Mouse (Mus musculus) B cell, adult (primary cell): Measurements from ENCODE around the gene Haus2. TPM values are rescaled to one million over a fixed set of nuclear protein-coding genes. Genes with fewer than 3 reads are reported as not detected.

ENCODE experiments used
- total RNA-seq: library from RNA; stranded (reverse); gene quantifications from 4 replicates; pipeline ENCODE4 v1.2.4, GENCODE M21; 2023; ENCODE audit not compliant: inconsistent age

Gene Haus2
- 17.3 to 27.2 TPM (median 19.6 TPM) in 4 replicates for total RNA-seq

DNA sequence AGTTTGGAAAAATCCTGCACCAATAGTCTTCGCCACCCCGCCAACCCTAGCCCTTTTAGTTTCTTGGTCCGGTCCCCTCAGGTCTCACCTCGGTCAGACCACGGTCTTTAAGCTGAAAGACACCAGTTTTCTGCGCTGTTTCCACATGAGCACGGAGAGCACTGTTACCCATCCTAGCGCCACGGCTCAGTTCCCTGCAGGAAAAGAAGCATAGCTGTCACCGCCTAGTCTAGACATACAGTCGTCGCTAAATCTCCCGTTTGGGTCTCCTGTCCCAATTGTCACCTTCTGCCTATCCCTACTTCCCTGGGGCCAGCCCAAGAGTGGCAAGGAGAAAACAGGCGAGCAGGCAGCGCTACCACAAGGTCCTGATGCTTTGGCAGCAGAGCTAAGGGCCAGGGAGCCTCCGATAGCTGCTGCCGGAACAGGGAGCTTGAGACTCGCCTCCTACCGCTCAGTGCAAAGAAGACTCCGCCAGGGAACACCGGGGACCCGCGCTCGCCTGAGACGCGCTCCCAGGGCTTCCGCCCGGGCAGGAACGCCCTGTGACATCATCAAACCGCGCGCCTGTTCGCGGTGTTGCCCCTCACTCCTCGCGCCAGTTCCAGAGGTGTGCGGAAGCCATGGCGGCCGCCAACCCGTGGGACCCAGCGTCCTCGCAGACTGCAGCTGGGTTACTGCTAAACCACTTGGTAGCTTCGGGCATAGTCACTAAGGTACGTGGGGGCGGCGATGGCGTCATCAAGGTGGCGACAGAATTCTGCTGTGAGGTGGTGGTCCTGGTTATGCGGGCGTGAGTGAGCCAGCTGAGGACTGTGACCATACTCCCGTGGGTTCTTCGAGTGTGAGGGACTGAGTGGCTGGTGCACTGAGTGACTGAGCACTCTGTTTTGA lies at the start of gene Haus2, which contains the start of gene Lrrc57:
Gene Haus2 (plus strand): TSS at position 554 of the 894 bp plus-strand sequence.
Gene Lrrc57 (minus strand): TSS at position 691 of the 894 bp plus-strand sequence.

DNA sequence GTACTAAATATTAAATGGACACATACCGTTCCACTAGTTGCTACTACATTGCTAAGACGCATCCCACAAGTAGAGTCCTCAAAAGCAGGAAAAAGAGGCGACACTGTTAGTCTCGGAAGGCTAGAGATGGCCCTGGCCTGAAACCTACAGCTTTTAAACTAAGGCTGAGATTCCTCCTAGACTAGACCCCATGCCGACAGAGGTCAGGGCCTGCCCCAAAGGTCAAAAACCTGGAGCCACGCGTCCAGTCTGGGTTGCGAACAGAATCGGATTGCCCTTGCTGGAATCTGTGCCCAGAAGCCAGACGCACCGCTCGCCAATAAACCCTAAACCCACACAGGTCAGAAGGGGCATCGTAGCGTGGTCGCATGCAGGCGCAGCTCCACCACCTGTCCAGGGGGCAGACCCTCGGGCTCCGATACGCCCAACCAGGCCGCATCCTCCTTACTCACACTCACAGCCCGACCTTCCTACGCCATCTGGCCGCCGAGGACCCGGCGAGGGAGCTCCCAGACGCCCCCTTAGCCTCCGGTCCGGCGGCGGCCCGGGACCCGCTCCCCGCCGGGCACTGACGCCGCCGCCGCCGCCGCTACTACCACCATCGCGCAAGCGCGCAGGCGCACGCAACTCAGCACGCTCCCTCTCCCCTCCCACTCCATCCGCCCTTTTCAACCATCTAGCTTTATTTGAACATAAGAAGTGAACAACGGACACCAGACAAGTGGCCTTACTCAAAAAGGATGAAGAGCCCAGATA lies 45.8 kb upstream of the Haus2 start, which contains the start of gene Zfp106:
Gene Zfp106 (minus strand): TSS at position 609 of the 756 bp plus-strand sequence.

DNA sequence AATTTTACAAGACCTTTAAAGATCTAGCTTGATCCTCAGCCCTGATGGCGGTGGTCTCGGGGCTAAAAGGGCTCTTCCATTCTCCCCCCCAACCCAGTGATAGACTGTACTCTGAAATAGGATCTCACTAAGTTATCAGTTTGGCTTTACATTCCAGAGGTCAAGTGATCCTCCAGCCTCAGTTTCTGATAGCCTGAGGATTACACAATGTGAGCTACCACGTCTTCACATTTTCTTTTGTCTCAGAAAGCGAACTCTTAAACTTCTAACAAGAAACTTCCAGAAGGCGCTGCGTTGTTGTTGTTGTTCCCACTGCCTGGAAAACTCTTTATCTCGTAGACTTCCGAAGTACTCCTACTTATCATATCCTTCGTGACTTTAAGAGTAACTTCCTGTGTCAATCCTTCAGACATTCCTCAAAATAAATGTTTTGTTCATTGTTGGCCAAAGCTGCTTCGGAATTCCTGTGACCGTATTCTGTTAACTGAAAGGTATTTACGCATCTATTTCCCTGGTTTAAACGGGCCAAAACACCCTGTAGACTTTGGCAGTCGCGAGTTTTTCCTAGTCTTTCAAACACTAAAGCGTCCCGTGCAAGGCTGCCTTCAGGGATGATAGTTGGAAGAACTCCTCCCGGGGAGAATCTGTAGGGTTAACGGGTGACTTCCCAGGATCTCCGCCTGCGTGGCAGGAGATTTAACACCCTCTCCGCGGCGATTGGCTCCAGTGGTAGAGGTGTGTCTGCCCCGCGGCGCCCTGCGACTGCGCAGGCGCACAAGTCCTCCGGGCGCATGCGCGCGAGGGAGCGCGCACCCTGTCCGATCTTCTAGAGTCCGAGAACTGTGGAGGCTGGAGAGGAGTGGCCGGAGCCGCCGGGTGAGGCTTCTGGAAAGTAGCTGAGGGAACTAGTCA lies 42.0 kb upstream of the Haus2 start, which contains the start of gene Snap23:
Gene Snap23 (plus strand): TSS at position 786 of the 912 bp plus-strand sequence.

DNA sequence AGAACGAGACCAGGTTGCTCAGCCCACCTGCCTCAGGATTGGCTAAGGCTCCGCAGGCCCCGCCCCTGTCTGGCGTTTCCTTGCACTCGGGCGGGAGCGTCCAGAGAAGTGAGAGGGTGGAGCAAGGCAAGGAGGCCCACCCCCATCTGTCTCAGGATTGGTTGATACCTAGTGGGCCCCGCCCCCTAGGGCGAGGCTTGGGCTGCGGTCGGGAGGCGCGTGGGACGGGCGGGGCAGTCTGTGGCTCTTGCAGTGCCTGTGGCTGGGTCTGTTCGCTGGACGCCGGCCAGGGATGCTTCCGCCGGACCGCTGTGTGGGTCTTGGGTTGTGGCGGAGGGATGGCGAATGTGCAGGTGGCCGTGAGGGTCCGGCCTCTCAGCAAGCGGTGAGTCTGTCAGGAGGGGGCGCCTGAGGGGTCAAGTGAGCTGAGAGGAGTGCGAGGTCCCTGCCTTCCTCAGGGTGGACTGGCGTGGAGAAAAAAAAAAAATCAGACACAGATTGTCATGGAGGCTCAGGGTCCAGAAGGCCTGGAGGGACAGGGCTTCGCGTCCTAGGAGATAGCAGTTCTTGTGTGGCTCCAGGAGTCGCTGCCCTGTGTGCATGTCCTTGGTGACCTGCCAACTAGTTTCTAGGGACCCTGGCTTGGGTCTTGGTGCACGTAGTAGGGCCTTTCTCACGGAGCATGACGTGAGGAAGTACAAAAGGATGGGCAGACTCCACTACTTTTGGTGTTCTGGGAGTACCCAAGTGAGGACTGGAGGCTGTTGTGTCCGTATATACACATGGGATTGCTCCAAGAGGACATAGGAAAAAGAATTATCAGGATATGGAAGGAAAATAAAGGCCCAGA lies 19.9 kb downstream of the Haus2 start, which contains the start of gene Stard9:
Gene Stard9 (plus strand): TSS at position 236 of the 850 bp plus-strand sequence.

Other genes with a start within 250 kb of the Haus2 start
- 38.4 to 47.2 TPM (median 46.1 TPM) in 4 replicates for gene Ganc, start 205.5 kb upstream of the Haus2 start, total RNA-seq
- gene Tmem87a, start 205.3 kb upstream of the Haus2 start, total RNA-seq, result 47.0 to 54.0 TPM (median 52.7 TPM) in 4 replicates
- gene Capn3, start 153.4 kb upstream of the Haus2 start, total RNA-seq, result 0.67 to 3.9 TPM (median 1.4 TPM) in 4 replicates
- gene Zfp106, start 45.5 kb upstream of the Haus2 start, total RNA-seq, result 116 to 127 TPM (median 121 TPM) in 4 replicates
- gene Snap23, start 41.7 kb upstream of the Haus2 start, total RNA-seq, result 38.3 to 58.7 TPM (median 46.8 TPM) in 4 replicates
- gene Lrrc57, start 137 bp downstream of the Haus2 start, total RNA-seq, result 25.7 to 31.7 TPM (median 28.6 TPM) in 4 replicates
- gene Stard9, start 19.7 kb downstream of the Haus2 start, total RNA-seq, result 0.30 to 0.54 TPM (median 0.45 TPM) in 4 replicates
- gene Cdan1, start 240.7 kb downstream of the Haus2 start, total RNA-seq, result 36.0 to 45.2 TPM (median 41.7 TPM) in 4 replicates
- 6.9 to 12.3 TPM (median 9.5 TPM) in 4 replicates for gene Ttbk2, start 241.2 kb downstream of the Haus2 start, total RNA-seq